Mouse (Mus musculus): ENCODE data around the gene Hoxa5. TPM values are rescaled to one million over a fixed set of nuclear protein-coding genes. Genes with fewer than 3 reads are reported as not detected.

Gene Hoxa5
- polyA plus RNA-seq, 1 experiment: 1.6 TPM

- no peaks in the 10 kb centered on the region for H3K79me2 ChIP-seq (ENCODE audit: control insufficient read depth, insufficient read depth)
- H3K4me3 ChIP-seq: no peak overlapping the region
- H3ac ChIP-seq (ENCODE audit: control insufficient read depth, insufficient read length): no peak overlapping the region
- no peak overlapping the region for H3K4me2 ChIP-seq (ENCODE audit: low read depth)
- no peaks in the 10 kb centered on the region for H3K36me3 ChIP-seq (ENCODE audit: control insufficient read depth, insufficient read depth)
- no peaks in the 10 kb centered on the region for H3K27me3 ChIP-seq (ENCODE audit: control insufficient read depth, insufficient read depth, insufficient read length)
- TF ChIP-seq USF1 (IDR thresholded peaks at IDR 0.05; ENCODE audit: low read depth) (no peak), POLR2A (IDR thresholded peaks at IDR 0.05; ENCODE audit: insufficient read length, low read depth) (no peak), MYOD1 (IDR thresholded peaks at IDR 0.05; ENCODE audit: control insufficient read depth in 1 of 3, insufficient read length in 2 of 3, low read depth in 2 of 3) (no peak), MAX (IDR thresholded peaks at IDR 0.05; ENCODE audit: low read depth) (no peak), CEBPB (IDR thresholded peaks at IDR 0.05; ENCODE audit: insufficient read depth, poor library complexity, severe bottlenecking) (no peak), TCF12 (IDR thresholded peaks at IDR 0.05; ENCODE audit: insufficient read depth, poor library complexity, severe bottlenecking) (no peak), SRF (IDR thresholded peaks at IDR 0.05; ENCODE audit: control insufficient read depth, insufficient read length, low read depth) (no peak), MYOG (IDR thresholded peaks at IDR 0.05; ENCODE audit: control insufficient read depth in 1 of 3, insufficient read depth in 1 of 3, insufficient read length in 2 of 3, low read depth in 2 of 3) (no peak), E2F4 (IDR thresholded peaks at IDR 0.05; ENCODE audit: insufficient read depth) (no peak), POLR2AphosphoS2 (IDR thresholded peaks at IDR 0.05; ENCODE audit: insufficient read length, low read depth) (no peak), REST (IDR thresholded peaks at IDR 0.05; ENCODE audit: insufficient read depth, insufficient read length) (no peak), TCF3 (IDR thresholded peaks at IDR 0.05; ENCODE audit: insufficient read length, low read depth) (no peak)
Observed at GRCm38 (mm10) chr6:52185222-52185621, 19.2 kb downstream of the Hoxa5 start.

- H3K4me2 ChIP-seq (ENCODE audit: low read depth): no peak overlapping the region
- H3K36me3 ChIP-seq (ENCODE audit: control insufficient read depth, insufficient read depth): no peaks in the 10 kb centered on the region
- no peak overlapping the region for H3ac ChIP-seq (ENCODE audit: control insufficient read depth, insufficient read length)
- no peak overlapping the region for H3K4me3 ChIP-seq
- H3K79me2 ChIP-seq (ENCODE audit: control insufficient read depth, insufficient read depth): no peaks in the 10 kb centered on the region
- TF ChIP-seq TCF12 (IDR thresholded peaks at IDR 0.05; ENCODE audit: insufficient read depth, poor library complexity, severe bottlenecking) (no peak), MYOD1 (IDR thresholded peaks at IDR 0.05; ENCODE audit: control insufficient read depth in 1 of 3, insufficient read length in 2 of 3, low read depth in 2 of 3) (no peak), CEBPB (IDR thresholded peaks at IDR 0.05; ENCODE audit: insufficient read depth, poor library complexity, severe bottlenecking) (no peak)
- no peaks in the 10 kb centered on the region for H3K27me3 ChIP-seq (ENCODE audit: control insufficient read depth, insufficient read depth, insufficient read length)
Observed at GRCm38 (mm10) chr6:52184668-52185067, 19.7 kb downstream of the Hoxa5 start.

DNA sequence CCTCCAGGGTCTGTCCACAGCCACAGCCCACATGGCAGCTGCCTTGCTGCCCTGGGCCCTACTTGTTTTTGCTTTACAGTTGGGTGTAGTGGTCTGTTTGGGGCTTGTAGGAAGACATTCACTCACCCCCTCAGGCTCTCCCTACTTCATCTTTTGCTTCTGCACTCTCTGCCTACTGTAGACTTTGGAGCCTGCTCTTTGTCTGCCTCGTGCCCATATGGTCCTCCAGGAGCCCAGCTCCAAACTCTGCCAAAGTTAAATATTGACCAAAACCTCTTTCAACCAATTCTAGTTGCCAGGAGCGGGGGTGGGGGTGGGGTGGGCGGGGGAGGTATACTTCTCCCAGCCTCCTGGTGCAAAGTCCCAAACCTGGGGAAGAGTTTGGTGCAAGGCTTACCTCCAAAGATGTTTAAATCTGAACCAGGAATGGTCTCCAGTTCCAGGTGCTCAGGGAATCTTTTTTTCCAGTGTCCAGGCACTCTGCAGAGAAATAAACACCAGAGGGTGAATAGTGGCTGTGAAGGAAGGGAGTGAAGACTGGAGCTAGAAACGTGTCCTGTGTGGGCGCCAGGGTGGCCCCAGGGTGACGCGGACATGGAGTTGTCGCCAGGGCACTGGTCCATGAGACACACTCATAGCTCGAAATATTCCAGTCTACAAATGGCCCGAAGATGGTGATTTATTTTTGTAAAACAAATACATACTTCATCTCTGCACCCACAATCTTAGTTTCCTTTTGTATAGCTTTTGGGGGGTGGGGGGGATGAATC lies 20.9 kb downstream of the Hoxa5 start:
- Histone ChIP-seq H3ac (ENCODE audit: control insufficient read depth, insufficient read length) (no peak overlapping the region), H3K4me3 (no peak overlapping the region), H3K27me3 (ENCODE audit: control insufficient read depth, insufficient read depth, insufficient read length) (no peaks in the 10 kb centered on the region), H3K4me2 (ENCODE audit: low read depth) (no peak overlapping the region), H3K36me3 (ENCODE audit: control insufficient read depth, insufficient read depth) (no peaks in the 10 kb centered on the region), H3K79me2 (ENCODE audit: control insufficient read depth, insufficient read depth) (no peaks in the 10 kb centered on the region)
- TF ChIP-seq MAX (IDR thresholded peaks at IDR 0.05; ENCODE audit: low read depth): no peak
- TF ChIP-seq USF1 (IDR thresholded peaks at IDR 0.05; ENCODE audit: low read depth): no peak
- no peak for TF ChIP-seq E2F4 (IDR thresholded peaks at IDR 0.05; ENCODE audit: insufficient read depth)
- no peak for TF ChIP-seq CEBPB (IDR thresholded peaks at IDR 0.05; ENCODE audit: insufficient read depth, poor library complexity, severe bottlenecking)
- no peak for TF ChIP-seq SRF (IDR thresholded peaks at IDR 0.05; ENCODE audit: control insufficient read depth, insufficient read length, low read depth)
- TF ChIP-seq POLR2A (IDR thresholded peaks at IDR 0.05; ENCODE audit: insufficient read length, low read depth): no peak
- no peak for TF ChIP-seq MYOG (IDR thresholded peaks at IDR 0.05; ENCODE audit: control insufficient read depth in 1 of 3, insufficient read depth in 1 of 3, insufficient read length in 2 of 3, low read depth in 2 of 3)

DNA sequence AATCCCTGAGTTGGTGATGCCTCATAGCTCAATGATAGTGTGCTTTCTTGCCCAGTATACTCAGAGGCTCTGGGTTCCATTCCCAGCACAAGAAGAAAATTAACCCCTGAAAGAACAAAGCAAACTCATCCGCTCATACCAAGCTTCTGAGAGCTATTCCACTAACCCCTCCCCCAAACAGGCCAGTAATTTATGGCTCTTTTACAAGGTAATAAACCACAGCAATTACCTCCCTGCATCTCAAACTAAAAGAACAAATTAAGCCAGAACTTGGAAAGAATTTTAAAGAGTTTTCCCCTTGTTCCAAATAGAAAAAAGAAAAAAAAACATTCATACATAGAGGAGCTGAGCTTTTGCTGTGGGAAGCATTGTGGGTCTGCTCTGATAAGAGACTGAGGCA lies 21.6 kb downstream of the Hoxa5 start:
- TF ChIP-seq SRF (IDR thresholded peaks at IDR 0.05; ENCODE audit: control insufficient read depth, insufficient read length, low read depth) (no peak), TCF12 (IDR thresholded peaks at IDR 0.05; ENCODE audit: insufficient read depth, poor library complexity, severe bottlenecking) (no peak), CEBPB (IDR thresholded peaks at IDR 0.05; ENCODE audit: insufficient read depth, poor library complexity, severe bottlenecking) (no peak), USF1 (IDR thresholded peaks at IDR 0.05; ENCODE audit: low read depth) (no peak), MAX (IDR thresholded peaks at IDR 0.05; ENCODE audit: low read depth) (no peak), MYOD1 (IDR thresholded peaks at IDR 0.05; ENCODE audit: control insufficient read depth in 1 of 3, insufficient read length in 2 of 3, low read depth in 2 of 3) (no peak), POLR2AphosphoS2 (IDR thresholded peaks at IDR 0.05; ENCODE audit: insufficient read length, low read depth) (no peak), REST (IDR thresholded peaks at IDR 0.05; ENCODE audit: insufficient read depth, insufficient read length) (no peak), E2F4 (IDR thresholded peaks at IDR 0.05; ENCODE audit: insufficient read depth) (no peak), MYOG (IDR thresholded peaks at IDR 0.05; ENCODE audit: control insufficient read depth in 1 of 3, insufficient read depth in 1 of 3, insufficient read length in 2 of 3, low read depth in 2 of 3) (no peak), TCF3 (IDR thresholded peaks at IDR 0.05; ENCODE audit: insufficient read length, low read depth) (no peak), POLR2A (IDR thresholded peaks at IDR 0.05; ENCODE audit: insufficient read length, low read depth) (no peak)
- H3K36me3 ChIP-seq (ENCODE audit: control insufficient read depth, insufficient read depth): no peaks in the 10 kb centered on the region
- H3K4me3 ChIP-seq: no peak overlapping the region
- no peak overlapping the region for H3K4me2 ChIP-seq (ENCODE audit: low read depth)
- H3K79me2 ChIP-seq (ENCODE audit: control insufficient read depth, insufficient read depth): no peaks in the 10 kb centered on the region
- H3K27me3 ChIP-seq (ENCODE audit: control insufficient read depth, insufficient read depth, insufficient read length): no peaks in the 10 kb centered on the region
- no peak overlapping the region for H3ac ChIP-seq (ENCODE audit: control insufficient read depth, insufficient read length)

GRCm38 (mm10) chr6:52182030-52182429 lies 22.4 kb downstream of the Hoxa5 start:
- TF ChIP-seq E2F4 (IDR thresholded peaks at IDR 0.05; ENCODE audit: insufficient read depth): no peak
- TF ChIP-seq REST (IDR thresholded peaks at IDR 0.05; ENCODE audit: insufficient read depth, insufficient read length): no peak
- TF ChIP-seq MYOG (IDR thresholded peaks at IDR 0.05; ENCODE audit: control insufficient read depth in 1 of 3, insufficient read depth in 1 of 3, insufficient read length in 2 of 3, low read depth in 2 of 3): no peak
- TF ChIP-seq MAX (IDR thresholded peaks at IDR 0.05; ENCODE audit: low read depth): no peak
- TF ChIP-seq SRF (IDR thresholded peaks at IDR 0.05; ENCODE audit: control insufficient read depth, insufficient read length, low read depth): no peak
- TF ChIP-seq POLR2A (IDR thresholded peaks at IDR 0.05; ENCODE audit: insufficient read length, low read depth): no peak
- TF ChIP-seq USF1 (IDR thresholded peaks at IDR 0.05; ENCODE audit: low read depth): no peak
- TF ChIP-seq CEBPB (IDR thresholded peaks at IDR 0.05; ENCODE audit: insufficient read depth, poor library complexity, severe bottlenecking): no peak
- no peak for TF ChIP-seq TCF12 (IDR thresholded peaks at IDR 0.05; ENCODE audit: insufficient read depth, poor library complexity, severe bottlenecking)
- TF ChIP-seq MYOD1 (IDR thresholded peaks at IDR 0.05; ENCODE audit: control insufficient read depth in 1 of 3, insufficient read length in 2 of 3, low read depth in 2 of 3): no peak
- no peak for TF ChIP-seq POLR2AphosphoS2 (IDR thresholded peaks at IDR 0.05; ENCODE audit: insufficient read length, low read depth)
- no peak overlapping the region for H3K4me2 ChIP-seq (ENCODE audit: low read depth)
- no peaks in the 10 kb centered on the region for H3K36me3 ChIP-seq (ENCODE audit: control insufficient read depth, insufficient read depth)
- no peaks in the 10 kb centered on the region for H3K27me3 ChIP-seq (ENCODE audit: control insufficient read depth, insufficient read depth, insufficient read length)
- no peak overlapping the region for H3K4me3 ChIP-seq
- no peaks in the 10 kb centered on the region for H3K79me2 ChIP-seq (ENCODE audit: control insufficient read depth, insufficient read depth)
- H3ac ChIP-seq (ENCODE audit: control insufficient read depth, insufficient read length): no peak overlapping the region
